Mouse (Mus musculus): Measurements from ENCODE around the gene Kdelr1. TPM values are rescaled to one million over a fixed set of nuclear protein-coding genes. Genes with fewer than 3 reads are reported as not detected.

Gene Kdelr1
- 75.9 and 99.4 TPM in 2 replicates for polyA plus RNA-seq (2014; fragmentation: Nextera tagmentation; extraction: Ambion mirVana)

GRCm38 (mm10) chr7:45872624-45873023 is at the start of gene Kdelr1:
TSS of gene Kdelr1 (plus strand) at chr7:45872772.
- Histone ChIP-seq H3K9ac (ENCODE audit: low read depth, low read length) (peak within 1 kb of the TSS; percentile 93), H3K4me3 (ENCODE audit: low read depth, low read length) (peak within 1 kb of the TSS; percentile 79), H3K4me1 (replicated peaks; ENCODE audit: control insufficient read depth, insufficient read depth, low read length) (peaks cover 15% of the 10 kb centered on the region), H3K4me2 (replicated peaks; ENCODE audit: low read depth, low read length) (peak within 1 kb of the TSS; percentile 79), H3K27ac (ENCODE audit: low read depth, low read length) (peak within 1 kb of the TSS; percentile 65), H3K36me3 (ENCODE audit: control insufficient read depth, insufficient read depth, low read length) (peaks cover 5% of the 10 kb centered on the region; the same call in 1 of the 2 replicates), H3K9me3 (ENCODE audit: control insufficient read depth, low read length) (no peaks in the 10 kb centered on the region), H3K27me3 (ENCODE audit: control insufficient read depth, insufficient read depth, low read length) (peaks cover 29% of the 10 kb centered on the region)
- 1% methylated on average over 16 of the region's 18 CpGs for WGBS
- ATAC-seq (ENCODE audit: low FRiP score) = peak; percentile 76
- DNase-seq (ENCODE audit: low spot score) = peak; percentile 96

DNA sequence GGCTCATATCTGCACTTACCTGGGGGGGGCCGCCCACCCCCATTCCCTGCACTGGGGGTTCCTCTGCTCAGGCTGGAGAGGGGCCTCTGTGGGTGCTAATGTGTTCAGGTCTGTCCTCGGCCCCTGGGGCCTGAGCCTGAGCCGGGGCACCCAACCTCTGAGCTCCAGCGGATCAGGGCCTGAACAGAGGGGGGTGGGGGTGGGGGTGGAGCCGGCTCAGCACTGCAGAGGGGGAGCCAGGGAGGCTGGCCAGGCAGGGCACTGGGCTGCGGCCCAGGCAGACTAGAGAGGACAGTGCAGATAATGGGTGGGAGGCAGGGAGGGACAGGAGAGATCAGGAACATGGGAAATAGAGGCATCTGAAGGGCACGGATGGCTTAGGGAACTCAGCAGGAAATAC is 48.0 kb upstream of the Kdelr1 start, which contains the start of gene Kcnj14:
Gene Kcnj14, minus strand, starts transcription at position 185 of the 400 bp plus-strand sequence.
- H3K4me3 ChIP-seq (ENCODE audit: low read depth, low read length) = no peak within 1 kb of the TSS
- peaks cover 7% of the 10 kb centered on the region; the same call in 1 of the 2 replicates for H3K36me3 ChIP-seq (ENCODE audit: control insufficient read depth, insufficient read depth, low read length)
- 0 out of 2 replicates have a peak, but pooled peaks cover 2% of the 10 kb centered on the region for H3K4me1 ChIP-seq (replicated peaks; ENCODE audit: control insufficient read depth, insufficient read depth, low read length)
- DNase-seq (ENCODE audit: low spot score) = no peak
- no peak for ATAC-seq (ENCODE audit: low FRiP score)
- no peak within 1 kb of the TSS for H3K9ac ChIP-seq (ENCODE audit: low read depth, low read length)
- 73% methylated on average over 6 of the region's 7 CpGs for WGBS
- peaks cover 2% of the 10 kb centered on the region; the same call in 1 of the 2 replicates for H3K27me3 ChIP-seq (ENCODE audit: control insufficient read depth, insufficient read depth, low read length)
- H3K4me2 ChIP-seq (replicated peaks; ENCODE audit: low read depth, low read length) = no peak within 1 kb of the TSS
- H3K27ac ChIP-seq (ENCODE audit: low read depth, low read length) = no peak within 1 kb of the TSS
- H3K9me3 ChIP-seq (ENCODE audit: control insufficient read depth, low read length) = no peaks in the 10 kb centered on the region

DNA sequence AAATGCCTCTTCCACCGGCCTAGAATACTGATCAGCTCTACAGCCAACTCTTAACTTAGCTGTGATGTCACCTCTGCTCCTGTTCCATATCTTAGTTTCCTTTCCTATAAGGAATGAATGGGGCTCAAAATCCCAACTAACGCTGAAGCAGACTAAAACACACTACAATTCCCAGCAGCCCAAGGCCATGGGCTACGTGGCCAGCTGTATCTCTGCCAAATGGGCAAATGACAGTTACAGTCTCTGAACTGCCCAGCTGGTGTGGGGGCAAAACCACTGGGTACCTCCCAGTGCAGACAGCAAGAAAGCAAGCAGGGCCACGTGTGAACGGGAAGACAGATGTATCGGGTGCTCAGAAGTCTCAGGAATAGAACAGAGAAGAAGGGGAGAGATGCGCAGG is 45.9 kb upstream of the Kdelr1 start:
- 85% methylated on average over 7 of the region's 7 CpGs for WGBS
- Histone ChIP-seq H3K36me3 (ENCODE audit: control insufficient read depth, insufficient read depth, low read length) (peaks cover 7% of the 10 kb centered on the region; the same call in 1 of the 2 replicates), H3K4me2 (replicated peaks; ENCODE audit: low read depth, low read length) (no peak overlapping the region), H3K9me3 (ENCODE audit: control insufficient read depth, low read length) (no peaks in the 10 kb centered on the region), H3K9ac (ENCODE audit: low read depth, low read length) (no peak overlapping the region), H3K4me3 (ENCODE audit: low read depth, low read length) (no peak overlapping the region), H3K27me3 (ENCODE audit: control insufficient read depth, insufficient read depth, low read length) (peaks cover 5% of the 10 kb centered on the region), H3K4me1 (replicated peaks; ENCODE audit: control insufficient read depth, insufficient read depth, low read length) (peaks cover 7% of the 10 kb centered on the region; the same call in 1 of the 2 replicates), H3K27ac (ENCODE audit: low read depth, low read length) (no peak overlapping the region)
- ATAC-seq (ENCODE audit: low FRiP score) (no peak), DNase-seq (ENCODE audit: low spot score) (no peak)

DNA sequence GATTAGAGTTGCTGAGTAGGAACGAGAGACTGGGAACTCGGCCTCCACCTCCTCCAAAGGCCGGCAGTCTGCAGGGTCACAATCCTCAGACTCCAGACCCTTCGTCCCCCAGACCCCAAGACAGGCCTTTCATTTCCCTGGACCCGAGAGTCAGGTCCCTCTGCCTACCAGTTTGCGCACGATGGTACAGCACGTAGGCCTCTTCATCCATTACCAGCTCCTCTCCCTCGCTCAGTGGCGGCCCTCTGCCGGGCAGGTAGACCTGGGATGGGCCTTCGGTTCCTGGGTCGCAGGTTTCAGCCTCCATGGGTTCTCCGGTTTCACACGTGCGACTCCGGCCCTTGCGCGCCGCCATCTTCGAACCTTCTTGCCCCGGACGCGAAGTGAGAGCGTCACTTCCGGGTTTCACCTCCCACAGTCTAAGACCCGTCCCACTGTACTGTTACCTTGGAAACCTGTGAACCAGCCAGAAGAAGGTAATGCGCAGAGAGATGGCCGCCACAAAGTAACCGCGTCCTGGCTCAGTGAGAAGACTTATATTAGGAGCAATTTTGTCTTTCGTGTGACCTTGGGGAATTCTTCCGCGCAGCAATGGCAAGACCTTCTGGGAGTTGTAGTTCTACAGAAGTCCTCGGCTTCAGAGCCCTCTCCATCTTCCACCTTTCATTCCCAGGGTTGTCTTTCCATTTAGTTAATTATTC is 42.0 kb upstream of the Kdelr1 start, which contains the start of gene Grwd1:
Gene Grwd1, minus strand, starts transcription at position 518 of the 701 bp plus-strand sequence.
- ATAC-seq (ENCODE audit: low FRiP score) (peak; percentile 84), DNase-seq (ENCODE audit: low spot score) (peak; percentile 92)
- Histone ChIP-seq H3K9me3 (ENCODE audit: control insufficient read depth, low read length) (no peaks in the 10 kb centered on the region), H3K36me3 (ENCODE audit: control insufficient read depth, insufficient read depth, low read length) (peaks cover 4% of the 10 kb centered on the region; the same call in 1 of the 2 replicates), H3K9ac (ENCODE audit: low read depth, low read length) (peak within 1 kb of the TSS; percentile 77), H3K4me2 (replicated peaks; ENCODE audit: low read depth, low read length) (peak within 1 kb of the TSS; percentile 84), H3K4me3 (ENCODE audit: low read depth, low read length) (peak within 1 kb of the TSS; percentile 89), H3K27me3 (ENCODE audit: control insufficient read depth, insufficient read depth, low read length) (peaks cover 43% of the 10 kb centered on the region), H3K27ac (ENCODE audit: low read depth, low read length) (0 out of 2 replicates have a peak within 1 kb of the TSS, but pooled peaks have one; percentile 37), H3K4me1 (replicated peaks; ENCODE audit: control insufficient read depth, insufficient read depth, low read length) (peaks cover 11% of the 10 kb centered on the region)
- WGBS = under 1% methylated on average over 35 of the region's 35 CpGs

DNA sequence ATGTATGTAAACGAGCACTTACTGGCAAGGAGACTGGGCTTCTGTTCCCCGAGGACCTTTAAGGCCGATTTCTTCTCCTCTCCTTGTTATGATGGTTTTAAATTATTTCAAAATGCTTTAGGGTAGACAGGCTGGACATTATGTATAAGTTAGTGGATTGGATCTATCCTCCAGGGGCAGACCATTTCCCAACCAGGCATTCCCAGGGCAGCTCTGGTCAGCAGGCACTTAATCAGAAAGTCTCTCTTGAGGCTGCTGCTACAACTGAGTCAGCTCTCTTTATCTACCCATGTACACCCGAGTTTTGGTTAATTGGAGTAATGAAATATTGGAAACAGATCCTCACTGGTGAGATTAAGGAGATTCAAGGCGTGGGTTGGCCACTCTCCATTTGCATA is 41.4 kb upstream of the Kdelr1 start:
- H3K27me3 ChIP-seq (ENCODE audit: control insufficient read depth, insufficient read depth, low read length) = peaks cover 45% of the 10 kb centered on the region
- no peak overlapping the region for H3K27ac ChIP-seq (ENCODE audit: low read depth, low read length)

GRCm38 (mm10) chr7:45832428-45832827 is 40.1 kb upstream of the Kdelr1 start:
- DNase-seq (ENCODE audit: low spot score) (peak; percentile 16), ATAC-seq (ENCODE audit: low FRiP score) (no peak)
- H3K9ac ChIP-seq (ENCODE audit: low read depth, low read length) = no peak overlapping the region
- H3K9me3 ChIP-seq (ENCODE audit: control insufficient read depth, low read length) = no peaks in the 10 kb centered on the region
- H3K4me3 ChIP-seq (ENCODE audit: low read depth, low read length) = peak overlapping the region; percentile 27; the same call in 1 of the 2 replicates
- 9% methylated on average over 29 of the region's 30 CpGs for WGBS
- H3K36me3 ChIP-seq (ENCODE audit: control insufficient read depth, insufficient read depth, low read length) = no peaks in the 10 kb centered on the region; the same call in 1 of the 2 replicates
- H3K27me3 ChIP-seq (ENCODE audit: control insufficient read depth, insufficient read depth, low read length) = peaks cover 48% of the 10 kb centered on the region
- no peak overlapping the region for H3K27ac ChIP-seq (ENCODE audit: low read depth, low read length)
- H3K4me2 ChIP-seq (replicated peaks; ENCODE audit: low read depth, low read length) = no peak overlapping the region; the same call in 1 of the 2 replicates
- H3K4me1 ChIP-seq (replicated peaks; ENCODE audit: control insufficient read depth, insufficient read depth, low read length) = peaks cover 11% of the 10 kb centered on the region

More for the DNA sequence above, 41.4 kb upstream of the Kdelr1 start:
- Histone ChIP-seq H3K9ac (ENCODE audit: low read depth, low read length) (peak overlapping the region; percentile 77), H3K36me3 (ENCODE audit: control insufficient read depth, insufficient read depth, low read length) (peaks cover 4% of the 10 kb centered on the region; the same call in 1 of the 2 replicates), H3K4me1 (replicated peaks; ENCODE audit: control insufficient read depth, insufficient read depth, low read length) (peaks cover 11% of the 10 kb centered on the region), H3K4me3 (ENCODE audit: low read depth, low read length) (peak overlapping the region; percentile 89), H3K9me3 (ENCODE audit: control insufficient read depth, low read length) (no peaks in the 10 kb centered on the region), H3K4me2 (replicated peaks; ENCODE audit: low read depth, low read length) (peak overlapping the region; percentile 84)
- WGBS = 25% methylated on average over 5 of the region's 5 CpGs
- peak; percentile 56; the same call in 1 of the 2 replicates for ATAC-seq (ENCODE audit: low FRiP score)
- DNase-seq (ENCODE audit: low spot score) = no peak

DNA sequence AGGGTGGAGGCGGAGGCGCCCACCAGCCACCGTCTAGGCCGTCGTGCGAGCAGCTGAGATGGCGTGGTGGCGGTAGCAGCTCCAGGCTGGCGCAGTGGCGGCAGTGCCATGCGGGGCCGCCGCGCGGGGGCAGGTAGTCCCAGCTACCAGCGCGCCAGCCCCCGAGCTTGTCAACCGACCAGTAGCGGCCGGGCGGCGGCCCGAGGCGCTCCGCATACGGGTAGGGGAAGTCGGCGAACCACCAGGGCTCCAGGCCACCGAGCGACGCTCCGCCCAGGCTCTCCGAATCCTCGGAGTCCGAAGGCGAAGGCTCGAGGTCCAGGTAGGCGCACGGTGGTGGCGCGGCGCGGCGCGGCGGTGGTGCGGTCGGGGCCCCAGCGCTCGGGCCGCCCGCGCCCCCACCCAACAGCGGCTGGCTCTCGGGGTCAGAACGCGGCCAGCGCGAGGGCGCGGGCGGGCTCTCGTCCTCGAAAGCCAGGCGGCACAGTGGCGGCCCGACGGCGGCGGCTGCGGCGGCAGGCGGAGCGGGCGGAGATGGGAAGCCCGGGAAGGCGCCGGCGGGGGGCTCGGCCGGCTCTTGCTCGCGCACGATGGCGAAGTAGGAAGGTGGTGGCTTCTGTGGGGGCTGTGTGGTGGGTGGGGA is 39.3 kb upstream of the Kdelr1 start:
- peak; percentile 37 for DNase-seq (ENCODE audit: low spot score)
- Histone ChIP-seq H3K27me3 (ENCODE audit: control insufficient read depth, insufficient read depth, low read length) (peaks cover 51% of the 10 kb centered on the region), H3K9me3 (ENCODE audit: control insufficient read depth, low read length) (no peaks in the 10 kb centered on the region), H3K4me1 (replicated peaks; ENCODE audit: control insufficient read depth, insufficient read depth, low read length) (peaks cover 11% of the 10 kb centered on the region), H3K9ac (ENCODE audit: low read depth, low read length) (no peak overlapping the region), H3K4me2 (replicated peaks; ENCODE audit: low read depth, low read length) (peak overlapping the region; percentile 39), H3K27ac (ENCODE audit: low read depth, low read length) (no peak overlapping the region), H3K4me3 (ENCODE audit: low read depth, low read length) (peak overlapping the region; percentile 27), H3K36me3 (ENCODE audit: control insufficient read depth, insufficient read depth, low read length) (no peaks in the 10 kb centered on the region)
- WGBS = 6% methylated on average over 18 of the region's 86 CpGs
- ATAC-seq (ENCODE audit: low FRiP score) = no peak

DNA sequence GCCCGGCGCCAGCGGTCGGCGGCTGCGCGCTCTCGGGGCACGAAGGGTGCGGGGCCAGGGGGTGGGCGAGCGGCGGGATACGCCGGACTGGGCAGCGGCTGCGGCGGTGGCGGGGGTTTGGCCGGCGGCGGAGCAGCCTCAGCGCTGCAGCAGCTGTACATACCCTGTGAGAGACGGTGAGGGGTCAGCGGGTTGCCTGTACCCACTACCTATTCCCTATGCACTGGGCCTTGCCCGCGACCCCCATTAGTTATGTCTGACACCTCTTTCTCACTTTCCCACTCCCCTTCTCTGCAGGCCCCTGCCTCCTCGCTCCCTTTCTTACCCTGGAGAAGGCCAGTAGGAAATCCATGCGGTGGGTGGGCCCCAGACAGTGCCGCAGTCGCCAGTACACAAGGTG is 38.6 kb upstream of the Kdelr1 start:
- Histone ChIP-seq H3K4me3 (ENCODE audit: low read depth, low read length) (peak overlapping the region; percentile 27), H3K9ac (ENCODE audit: low read depth, low read length) (peak overlapping the region; percentile 31; the same call in 1 of the 2 replicates), H3K27me3 (ENCODE audit: control insufficient read depth, insufficient read depth, low read length) (peaks cover 51% of the 10 kb centered on the region), H3K4me1 (replicated peaks; ENCODE audit: control insufficient read depth, insufficient read depth, low read length) (peaks cover 11% of the 10 kb centered on the region), H3K4me2 (replicated peaks; ENCODE audit: low read depth, low read length) (peak overlapping the region; percentile 39), H3K9me3 (ENCODE audit: control insufficient read depth, low read length) (no peaks in the 10 kb centered on the region), H3K36me3 (ENCODE audit: control insufficient read depth, insufficient read depth, low read length) (no peaks in the 10 kb centered on the region), H3K27ac (ENCODE audit: low read depth, low read length) (no peak overlapping the region)
- DNase-seq (ENCODE audit: low spot score) = peak; percentile 39
- no peak for ATAC-seq (ENCODE audit: low FRiP score)
- WGBS = 1% methylated on average over 13 of the region's 31 CpGs
